Mouse (Mus musculus) heart, postnatal 0 days (tissue): ENCODE measurements around the gene Rom1.

Source experiments
- CTCF ChIP-seq: IDR thresholded peaks from 2 replicates; pipeline ENCODE4 v1.5.1; 2016; ENCODE audit warnings: antibody characterized with exemption, control low read depth, low read depth
- EP300 ChIP-seq: IDR thresholded peaks from 2 replicates; pipeline ENCODE4 v1.6.1; 2016; ENCODE audit warnings: antibody characterized with exemption, low read depth

DNA sequence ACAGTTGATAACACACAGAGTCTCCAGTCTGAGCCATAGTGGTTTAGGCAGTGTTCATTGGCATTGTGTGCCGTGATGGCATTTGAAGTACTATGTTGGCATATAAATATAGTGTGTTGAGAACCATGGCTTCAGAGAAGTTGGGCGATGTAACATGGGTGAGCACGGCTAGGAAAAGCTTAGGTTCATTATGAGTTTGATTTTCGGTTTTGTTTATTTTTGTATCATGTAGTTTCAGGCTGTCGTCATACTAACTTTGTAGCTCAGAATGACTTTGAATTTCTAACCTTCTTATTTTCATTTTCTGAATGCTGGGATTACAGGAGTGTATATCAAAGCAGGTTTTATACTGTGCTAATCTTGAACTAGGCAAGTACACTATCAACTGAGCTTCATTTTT, 25.7 kb downstream of the Rom1 start:
- no peak for TF ChIP-seq EP300
- no peak for TF ChIP-seq CTCF
